Mouse (Mus musculus): ENCODE data around the gene Vmn2r65. TPM values are rescaled to one million over a fixed set of nuclear protein-coding genes. Genes with fewer than 3 reads are reported as not detected.

Gene Vmn2r65
- total RNA-seq (2023) = not detected

DNA sequence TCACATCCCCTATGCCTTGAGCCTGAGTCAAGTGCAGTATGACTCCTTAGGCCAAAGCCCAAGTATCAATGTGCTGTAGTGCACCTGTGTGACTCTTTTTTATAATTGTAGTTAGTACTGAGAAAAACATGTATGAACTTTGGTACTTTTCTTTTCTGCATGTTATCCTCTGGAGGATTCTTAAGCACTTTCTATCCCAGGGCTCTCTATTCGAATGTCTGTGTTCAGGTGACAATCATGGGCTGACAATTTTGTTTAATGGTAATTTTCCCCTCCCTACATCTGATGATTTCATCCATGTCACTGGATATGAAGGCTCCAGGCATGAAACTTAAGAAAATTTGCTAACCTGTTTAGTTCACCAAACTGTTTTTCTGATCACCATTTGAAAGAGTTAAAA lies at the start of gene Vmn2r65:
TSS of gene Vmn2r65 (minus strand) at position 101 of the 400 bp plus-strand sequence.

DNA sequence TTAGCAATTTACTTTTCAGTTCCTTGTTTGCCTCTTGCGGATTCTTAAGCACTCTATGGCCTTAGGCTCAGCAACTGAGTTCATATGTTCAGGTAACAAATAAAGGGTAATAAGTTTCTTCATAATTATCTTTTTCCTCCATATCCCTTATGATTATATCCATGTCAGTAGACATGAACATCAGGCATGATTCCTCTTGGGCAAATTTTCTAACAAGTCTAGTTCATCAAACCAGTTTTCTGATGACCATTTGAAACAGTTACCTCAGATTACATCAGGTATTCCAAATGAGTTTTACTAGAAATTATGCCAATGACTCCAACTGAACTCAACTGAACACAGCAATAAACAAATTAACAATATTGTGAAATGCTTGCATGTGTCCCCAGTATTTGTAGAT lies 48.3 kb upstream of the Vmn2r65 start, which contains the start of gene Vmn2r66:
TSS of gene Vmn2r66 (minus strand) at position 101 of the 400 bp plus-strand sequence.

Other genes with a start within 250 kb of the Vmn2r65 start
- not detected for gene Olfr291, start 110.6 kb downstream of the Vmn2r65 start, total RNA-seq (2023)
- not detected for gene Vmn2r66, start 48.2 kb upstream of the Vmn2r65 start, total RNA-seq (2023)
- not detected for gene Vmn2r67, start 191.9 kb upstream of the Vmn2r65 start, total RNA-seq (2023)

All from monocyte, adult 59 days (primary cell).